Mouse (Mus musculus) bone marrow macrophage, adult 2 months (primary cell): ENCODE data around the gene Pou2f1.

Source experiments
- CTCF ChIP-seq: IDR thresholded peaks from 2 replicates; pipeline ENCODE4 v1.5.1; 2012; ENCODE audit warnings: low read depth, mild to moderate bottlenecking, low read length, moderate library complexity
- POLR2A ChIP-seq: IDR thresholded peaks from 2 replicates; pipeline ENCODE4 v1.6.1; 2012; ENCODE audit warnings: mild to moderate bottlenecking, low read depth, low read length, borderline replicate concordance

DNA sequence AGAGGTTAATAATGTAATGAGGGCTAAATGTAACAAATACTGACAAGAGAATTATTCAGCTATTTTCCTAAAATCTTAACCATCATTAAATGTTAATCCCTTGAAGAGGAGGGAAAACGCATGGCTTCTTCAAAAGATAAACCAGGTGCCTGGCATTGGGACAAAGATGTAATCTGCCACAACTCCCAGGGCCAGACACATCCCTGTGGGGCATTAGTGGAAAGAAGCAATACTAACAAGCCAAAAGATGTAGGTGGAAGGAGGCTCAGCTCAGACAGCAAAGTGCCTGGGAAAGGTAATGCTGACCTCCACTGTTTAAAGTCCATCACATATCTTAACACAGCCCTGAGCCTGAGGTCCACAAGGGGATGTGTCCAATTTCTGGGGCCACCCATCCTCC, 80.0 kb downstream of the Pou2f1 start:
- TF ChIP-seq CTCF = no peak
- no peak for TF ChIP-seq POLR2A
